Mouse (Mus musculus) left cerebral cortex, adult 2 months (tissue): ENCODE results near the gene Hes2. TPM values are rescaled to one million over a fixed set of nuclear protein-coding genes. Genes with fewer than 3 reads are reported as not detected.

Source experiments
- DNase-seq, 2 experiments: peaks; one replicate each; pipeline ENCODE4 v3.0.0; 2021 to 2022; ENCODE audit warnings: low spot score in 2 of 2, mixed read lengths in 1 of 2; ENCODE audit errors: extremely low spot score in 1 of 2
- H3K27ac ChIP-seq: fragments of 200-600 bp; 2 replicates; pipeline ENCODE4 v1.8.1; 2022
- H3K4me3 ChIP-seq: fragments of 200-600 bp; 2 replicates; pipeline ENCODE4 v1.8.1; 2022
- CTCF ChIP-seq: fragments of 200-600 bp; IDR thresholded peaks from 2 replicates; pipeline ENCODE4 v1.8.1; 2022; ENCODE audit warnings: antibody characterized with exemption, mild to moderate bottlenecking, moderate library complexity
- intact Hi-C: fragments of 180-260 bp; cut with DNase I; formaldehyde crosslinking; loops from one replicate; pipeline ENCODE4 v1.15.1; 2025
- total RNA-seq, 2 experiments: library from RNA; stranded (reverse); gene quantifications; 2 replicates each; pipeline ENCODE4 v1.2.3; 2021

The Hes2 gene
- total RNA-seq, 2 experiments from 2014 or later, result not detected

GRCm38 (mm10) chr4:152125161-152126025 is 33.3 kb upstream of the Hes2 start:
- intact Hi-C loops, result no loop called here
- TF ChIP-seq CTCF, result no peak
- H3K27ac ChIP-seq, result peak overlapping the region; percentile 30; the same call in 1 of the 2 replicates
- peak in 1 of 2 experiments; percentile 40 for DNase-seq
- H3K4me3 ChIP-seq, result peak overlapping the region; percentile 45

- no peak for TF ChIP-seq CTCF
- peak in 1 of 2 experiments; percentile 49 for DNase-seq
- Histone ChIP-seq H3K27ac (no peak overlapping the region; the same call in 1 of the 2 replicates), H3K4me3 (peak overlapping the region; percentile 45)
- intact Hi-C loops, result no loop called here
Measured at GRCm38 (mm10) chr4:152126026-152126920, 32.4 kb upstream of the Hes2 start.

- Histone ChIP-seq H3K4me3 (no peak overlapping the region), H3K27ac (no peak overlapping the region)
- TF ChIP-seq CTCF, result no peak
- no peak for DNase-seq
- intact Hi-C loops, result no loop called here
Measured at GRCm38 (mm10) chr4:152127884-152128283, 30.8 kb upstream of the Hes2 start.

GRCm38 (mm10) chr4:152128784-152129183 is 29.9 kb upstream of the Hes2 start:
- intact Hi-C loops, result no loop called here
- no peak for TF ChIP-seq CTCF
- no peak for DNase-seq

GRCm38 (mm10) chr4:152129395-152129930 is 29.2 kb upstream of the Hes2 start:
- intact Hi-C loops, result no loop called here
- DNase-seq, result no peak
- no peak for TF ChIP-seq CTCF
- Histone ChIP-seq H3K27ac (no peak overlapping the region), H3K4me3 (no peak overlapping the region)

More at GRCm38 (mm10) chr4:152128784-152129183, 29.9 kb upstream of the Hes2 start:
- Histone ChIP-seq H3K4me3 (no peak overlapping the region), H3K27ac (no peak overlapping the region)

GRCm38 (mm10) chr4:152130771-152131653 is 27.7 kb upstream of the Hes2 start:
- intact Hi-C loops, result no loop called here
- TF ChIP-seq CTCF, result peak; percentile 45
- no peak overlapping the region for H3K27ac ChIP-seq
- DNase-seq, result peak in 1 of 2 experiments; percentile 48
- peak overlapping the region; percentile 31 for H3K4me3 ChIP-seq

GRCm38 (mm10) chr4:152131809-152132771 is 26.6 kb upstream of the Hes2 start:
- Histone ChIP-seq H3K27ac (no peak overlapping the region), H3K4me3 (no peak overlapping the region)
- peak in 1 of 2 experiments; percentile 13 for DNase-seq
- TF ChIP-seq CTCF, result no peak
- intact Hi-C loops, result no loop called here

GRCm38 (mm10) chr4:152132772-152133169 is 25.9 kb upstream of the Hes2 start:
- H3K27ac ChIP-seq, result no peak overlapping the region
- intact Hi-C loops, result no loop called here
- no peak for DNase-seq
- TF ChIP-seq CTCF, result no peak
- H3K4me3 ChIP-seq, result no peak overlapping the region

GRCm38 (mm10) chr4:152133213-152133612 is 25.5 kb upstream of the Hes2 start:
- DNase-seq, result no peak
- H3K4me3 ChIP-seq, result no peak overlapping the region
- H3K27ac ChIP-seq, result no peak overlapping the region
- no peak for TF ChIP-seq CTCF
- intact Hi-C loops, result no loop called here

- DNase-seq, result peak in 1 of 2 experiments; percentile 64
Measured at GRCm38 (mm10) chr4:152134507-152134906, 24.2 kb upstream of the Hes2 start.

More at GRCm38 (mm10) chr4:152134507-152134906, 24.2 kb upstream of the Hes2 start:
- H3K4me3 ChIP-seq, result no peak overlapping the region
- H3K27ac ChIP-seq, result no peak overlapping the region
- intact Hi-C loops, result no loop called here
- peak; percentile 86 for TF ChIP-seq CTCF
